Mouse (Mus musculus) liver, embryonic 15.5 days (tissue): ENCODE measurements at regions not wholly inside any gene's neighbourhood (a gene's known extent, or its start where the extent isn't known, plus 50 kb on each side); places are given as distances from the start of the nearest gene placed in this dataset.

Source experiments
- ATAC-seq: fragments of 200-750 bp; cut with Nextera tagmentation; 2 replicates; pipeline ENCODE4 v1.8.0; 2017; ENCODE audit warnings: moderate number of reproducible peaks, mild to moderate bottlenecking, moderate library complexity; ENCODE audit not compliant: insufficient read depth
- H3K27ac ChIP-seq: fragments of 300-500 bp; sonication (generic); replicated peaks from 2 replicates; pipeline ENCODE4 v1.5.1; 2015; ENCODE audit warnings: mild to moderate bottlenecking, inconsistent platforms
- H3K27me3 ChIP-seq: fragments of 300-500 bp; sonication (generic); 2 replicates; pipeline ENCODE4 v1.6.1; 2015; ENCODE audit warnings: mild to moderate bottlenecking, inconsistent platforms
- H3K36me3 ChIP-seq: fragments of 300-500 bp; sonication (generic); replicated peaks from 2 replicates; pipeline ENCODE4 v1.6.1; 2015; ENCODE audit warnings: moderate library complexity, mild to moderate bottlenecking, inconsistent platforms
- H3K4me1 ChIP-seq: fragments of 300-500 bp; sonication (generic); replicated peaks from 2 replicates; pipeline ENCODE4 v1.6.1; 2015; ENCODE audit warnings: inconsistent platforms
- H3K4me2 ChIP-seq: fragments of 300-500 bp; sonication (generic); 2 replicates; pipeline ENCODE4 v1.6.1; 2015; ENCODE audit warnings: moderate library complexity, mild to moderate bottlenecking, inconsistent platforms
- H3K4me3 ChIP-seq: fragments of 300-500 bp; sonication (generic); replicated peaks from 2 replicates; pipeline ENCODE4 v1.5.1; 2015; ENCODE audit warnings: mild to moderate bottlenecking, inconsistent platforms
- H3K9ac ChIP-seq: fragments of 300-500 bp; sonication (generic); 2 replicates; pipeline ENCODE4 v1.6.1; 2015; ENCODE audit warnings: moderate library complexity, mild to moderate bottlenecking, inconsistent platforms
- H3K9me3 ChIP-seq: fragments of 300-500 bp; sonication (generic); replicated peaks from 2 replicates; pipeline ENCODE4 v1.6.1; 2016; ENCODE audit warnings: inconsistent platforms
- WGBS: fragments of 180-500 bp; shearing (Covaris S2); methylation state at CpG from one replicate; pipeline ENCODE4 v1.1.7; 2015; ENCODE audit warnings: mixed read lengths; ENCODE audit not compliant: insufficient replicate concordance; 5-methylcytosine and 5-hydroxymethylcytosine counted together

DNA sequence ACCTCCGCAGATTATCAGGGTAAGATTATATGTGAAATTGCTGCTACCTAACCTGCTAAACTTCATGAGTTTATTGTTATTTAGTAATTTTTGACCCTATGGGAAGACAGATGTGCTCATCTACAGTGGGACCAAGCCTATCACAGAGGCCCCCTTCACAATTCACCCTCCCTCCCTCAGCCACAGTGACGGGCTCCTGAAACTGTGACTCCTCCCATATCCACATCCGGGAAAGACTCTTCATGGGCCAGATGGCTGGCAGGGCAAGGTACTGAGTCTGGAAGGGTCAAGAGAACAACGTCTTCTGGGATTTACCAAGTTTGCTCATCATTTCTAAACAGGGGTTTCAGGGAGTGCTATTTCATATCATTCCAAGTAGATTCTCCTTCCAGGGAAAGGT lies 84.1 kb upstream of the Irs2 start:
- WGBS: 11% methylated on average over 4 of the region's 4 CpGs
- H3K4me3 ChIP-seq: no peak overlapping the region
- peak; percentile 45; the same call in 1 of the 2 replicates for ATAC-seq
- H3K27me3 ChIP-seq: peaks cover 21% of the 10 kb centered on the region
- no peak overlapping the region for H3K27ac ChIP-seq
- H3K4me1 ChIP-seq: peaks cover 20% of the 10 kb centered on the region
- no peaks in the 10 kb centered on the region for H3K36me3 ChIP-seq
- H3K4me2 ChIP-seq: no peak overlapping the region
- no peaks in the 10 kb centered on the region for H3K9me3 ChIP-seq
- H3K9ac ChIP-seq: no peak overlapping the region

DNA sequence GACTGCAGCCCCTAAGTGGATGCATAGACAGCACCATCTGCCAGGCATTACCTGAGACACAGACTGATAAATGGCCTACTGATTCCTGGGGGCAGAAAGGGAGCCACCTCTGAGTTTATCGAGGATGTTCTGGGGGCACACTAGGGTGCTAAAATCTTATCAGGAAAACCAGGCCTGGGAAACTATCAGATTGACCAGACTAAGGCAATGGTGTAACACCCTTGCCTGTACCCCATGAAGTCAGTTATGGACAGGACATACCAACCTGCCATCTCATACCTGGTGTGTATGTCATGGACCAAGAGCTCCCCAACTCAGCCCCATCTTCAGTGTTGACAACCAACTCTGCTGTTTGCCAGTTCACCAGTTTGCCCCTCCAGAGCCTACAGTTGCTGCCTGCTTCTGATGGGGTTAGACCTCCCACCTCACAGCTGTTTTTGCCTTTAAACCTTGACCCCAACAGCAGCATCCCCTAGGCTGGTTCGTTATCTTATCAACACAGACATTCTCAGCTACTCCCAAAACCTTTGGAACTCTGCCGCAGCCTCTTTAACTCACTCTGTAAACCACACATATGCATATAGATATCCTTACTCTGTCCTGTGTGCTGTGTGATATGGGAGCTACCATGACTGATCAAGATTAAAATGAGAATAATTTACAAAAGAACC lies 83.6 kb upstream of the Irs2 start:
- H3K4me1 ChIP-seq: peaks cover 20% of the 10 kb centered on the region
- peak overlapping the region; percentile 19; the same call in 1 of the 2 replicates for H3K4me2 ChIP-seq
- peaks cover 21% of the 10 kb centered on the region for H3K27me3 ChIP-seq
- H3K4me3 ChIP-seq: no peak overlapping the region
- no peaks in the 10 kb centered on the region for H3K9me3 ChIP-seq
- H3K36me3 ChIP-seq: no peaks in the 10 kb centered on the region
- no peak overlapping the region for H3K9ac ChIP-seq
- no peak overlapping the region for H3K27ac ChIP-seq
- peak; percentile 79 for ATAC-seq
- 4% methylated on average over 3 of the region's 3 CpGs for WGBS

DNA sequence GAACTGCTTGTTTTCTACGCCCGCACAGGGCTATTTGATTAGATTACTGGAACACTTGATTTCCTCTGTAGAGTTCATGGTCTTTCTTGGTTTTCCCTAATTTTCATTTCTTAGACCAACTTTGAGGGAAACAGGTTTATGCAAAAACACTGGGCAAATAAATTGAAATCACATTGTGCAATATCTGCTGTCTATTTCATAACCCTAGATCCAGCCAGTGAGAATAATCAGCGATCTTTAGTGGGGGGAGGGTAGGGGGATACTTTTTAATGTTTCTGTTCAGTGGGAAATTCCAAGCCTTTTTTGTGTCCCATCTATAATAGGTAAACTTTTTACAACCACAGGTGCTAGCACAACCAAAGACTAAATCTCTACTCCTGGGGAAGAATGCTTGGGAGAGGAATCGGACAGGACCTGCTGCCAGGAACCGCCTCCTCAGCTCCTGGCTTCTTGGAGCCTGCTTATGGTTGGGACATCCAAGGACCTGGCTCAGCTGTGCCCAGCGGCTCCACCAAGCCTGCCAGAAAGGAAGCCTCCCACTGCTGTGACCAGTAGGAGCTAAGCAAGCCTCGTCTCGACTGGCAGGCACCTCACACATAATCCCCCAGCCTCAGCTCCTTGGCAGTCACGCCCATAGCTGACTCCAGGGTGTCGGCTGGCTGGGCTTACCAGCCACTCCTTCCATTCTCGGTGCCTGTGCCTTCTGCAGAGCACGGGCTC lies 80.8 kb upstream of the Irs2 start:
- H3K9ac ChIP-seq: no peak overlapping the region
- H3K4me1 ChIP-seq: peaks cover 35% of the 10 kb centered on the region
- no peak for ATAC-seq
- H3K27me3 ChIP-seq: peaks cover 11% of the 10 kb centered on the region
- no peaks in the 10 kb centered on the region for H3K36me3 ChIP-seq
- H3K4me2 ChIP-seq: no peak overlapping the region
- H3K9me3 ChIP-seq: no peaks in the 10 kb centered on the region
- no peak overlapping the region for H3K4me3 ChIP-seq
- WGBS: 47% methylated on average over 12 of the region's 12 CpGs
- no peak overlapping the region for H3K27ac ChIP-seq

DNA sequence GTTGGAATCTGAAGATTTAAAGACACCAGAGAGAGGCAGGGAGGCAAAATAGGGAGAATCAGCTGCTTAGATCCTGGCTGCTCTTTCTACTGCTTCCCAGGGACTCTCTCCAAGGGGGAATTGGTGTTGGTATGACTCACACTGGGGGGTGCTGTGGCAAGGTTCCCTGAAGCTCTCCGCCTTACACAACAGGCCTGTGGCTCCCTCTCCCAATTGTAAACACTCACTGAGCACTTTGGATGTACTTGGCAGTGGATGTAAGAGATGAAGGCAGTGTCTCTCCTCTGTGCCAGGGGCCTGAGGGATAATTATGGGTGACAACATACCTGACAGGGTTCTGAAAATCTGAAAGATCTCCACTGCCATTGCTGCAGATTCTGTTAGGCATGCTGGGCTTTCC lies 77.0 kb upstream of the Irs2 start:
- Histone ChIP-seq H3K4me3 (no peak overlapping the region), H3K9me3 (no peaks in the 10 kb centered on the region), H3K4me1 (peaks cover 23% of the 10 kb centered on the region), H3K36me3 (no peaks in the 10 kb centered on the region), H3K27ac (no peak overlapping the region), H3K9ac (no peak overlapping the region), H3K27me3 (peaks cover 11% of the 10 kb centered on the region), H3K4me2 (no peak overlapping the region)
- ATAC-seq: no peak
- WGBS: 62% methylated on average over 1 of the region's 1 CpGs

DNA sequence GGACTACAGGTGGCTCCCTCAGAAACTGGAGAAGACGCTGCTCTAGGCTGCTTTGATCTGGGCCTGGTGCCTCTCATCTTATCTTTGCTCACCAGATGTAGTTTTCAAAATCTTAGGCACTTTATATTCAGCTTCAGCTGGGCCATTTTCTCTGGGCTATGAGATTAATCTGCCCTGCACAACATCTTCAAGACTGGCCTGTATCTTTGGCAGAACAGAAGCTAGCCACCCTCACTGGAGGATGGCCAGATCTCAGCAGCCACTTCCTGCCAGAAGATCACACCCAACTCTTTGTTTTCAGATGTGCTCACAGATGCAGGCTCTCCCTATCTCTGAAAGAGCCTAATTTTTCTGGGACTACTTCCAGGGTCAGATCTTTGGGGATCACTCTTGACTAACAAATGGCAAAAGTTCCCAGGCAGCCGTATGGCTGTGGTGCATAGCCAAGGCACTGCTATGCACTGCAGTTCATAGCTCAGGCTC lies 75.8 kb upstream of the Irs2 start:
- 25% methylated on average over 2 of the region's 2 CpGs for WGBS
- H3K4me3 ChIP-seq: no peak overlapping the region
- ATAC-seq: peak; percentile 76
- H3K9me3 ChIP-seq: no peaks in the 10 kb centered on the region
- peaks cover 23% of the 10 kb centered on the region for H3K4me1 ChIP-seq
- no peak overlapping the region for H3K4me2 ChIP-seq
- no peak overlapping the region for H3K9ac ChIP-seq
- no peaks in the 10 kb centered on the region for H3K36me3 ChIP-seq
- peaks cover 4% of the 10 kb centered on the region; the same call in 1 of the 2 replicates for H3K27me3 ChIP-seq
- no peak overlapping the region for H3K27ac ChIP-seq

GRCm38 (mm10) chr8:11080813-11081212 lies 72.6 kb upstream of the Irs2 start:
- 34% methylated on average over 2 of the region's 2 CpGs for WGBS
- ATAC-seq: peak; percentile 40; the same call in 1 of the 2 replicates

DNA sequence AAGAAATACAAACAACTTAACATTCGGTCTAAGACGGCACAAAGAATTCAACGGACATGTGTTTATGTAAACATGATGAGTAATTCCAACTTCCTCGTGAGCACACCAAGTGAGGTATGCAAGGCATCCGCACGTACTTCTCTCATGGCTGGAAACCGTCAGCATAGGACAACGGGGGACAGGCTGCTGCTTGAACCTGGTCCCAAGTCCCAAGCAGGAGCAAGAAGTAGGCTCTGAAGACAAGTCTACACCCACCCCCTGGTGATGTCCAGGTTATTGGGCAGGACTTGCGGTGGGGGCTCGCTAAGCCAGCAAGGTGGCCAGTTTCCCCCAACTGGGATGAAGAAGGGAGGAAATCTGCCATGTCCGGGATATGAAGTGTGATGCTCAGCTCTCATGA lies 71.5 kb upstream of the Irs2 start:
- Histone ChIP-seq H3K4me2 (no peak overlapping the region), H3K9ac (no peak overlapping the region), H3K27ac (no peak overlapping the region), H3K36me3 (no peaks in the 10 kb centered on the region), H3K9me3 (no peaks in the 10 kb centered on the region), H3K4me1 (peaks cover 14% of the 10 kb centered on the region), H3K4me3 (no peak overlapping the region), H3K27me3 (no peaks in the 10 kb centered on the region; the same call in 1 of the 2 replicates)
- WGBS: 68% methylated on average over 11 of the region's 11 CpGs
- no peak for ATAC-seq

More at GRCm38 (mm10) chr8:11080813-11081212, 72.6 kb upstream of the Irs2 start:
- Histone ChIP-seq H3K4me1 (peaks cover 20% of the 10 kb centered on the region), H3K4me3 (no peak overlapping the region), H3K27me3 (no peaks in the 10 kb centered on the region; the same call in 1 of the 2 replicates), H3K9ac (no peak overlapping the region), H3K27ac (no peak overlapping the region), H3K36me3 (no peaks in the 10 kb centered on the region), H3K4me2 (no peak overlapping the region), H3K9me3 (no peaks in the 10 kb centered on the region)

DNA sequence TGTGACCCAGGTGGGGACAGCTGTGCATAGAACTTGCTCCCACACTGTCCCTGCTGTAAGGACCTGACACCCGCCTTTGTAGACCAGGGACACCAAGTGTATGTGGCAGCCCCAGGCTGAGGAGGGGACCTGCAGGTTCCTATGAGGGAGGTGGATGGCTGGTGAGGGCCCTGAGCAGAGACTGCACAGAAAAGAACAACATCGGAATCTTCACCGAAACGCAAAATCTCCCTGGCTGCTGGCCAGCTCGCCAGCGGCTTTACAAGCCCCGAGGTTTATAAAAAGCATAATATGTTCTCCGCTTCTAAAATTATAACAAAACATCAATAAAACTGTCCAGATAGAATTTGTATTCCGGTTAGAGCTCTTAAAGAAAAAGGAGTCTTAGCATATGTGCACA lies 68.9 kb upstream of the Irs2 start:
- Histone ChIP-seq H3K27me3 (no peaks in the 10 kb centered on the region; the same call in 1 of the 2 replicates), H3K9ac (no peak overlapping the region), H3K4me2 (no peak overlapping the region), H3K27ac (no peak overlapping the region), H3K4me1 (no peaks in the 10 kb centered on the region), H3K36me3 (no peaks in the 10 kb centered on the region), H3K9me3 (no peaks in the 10 kb centered on the region), H3K4me3 (no peak overlapping the region)
- 77% methylated on average over 9 of the region's 9 CpGs for WGBS
- ATAC-seq: no peak

DNA sequence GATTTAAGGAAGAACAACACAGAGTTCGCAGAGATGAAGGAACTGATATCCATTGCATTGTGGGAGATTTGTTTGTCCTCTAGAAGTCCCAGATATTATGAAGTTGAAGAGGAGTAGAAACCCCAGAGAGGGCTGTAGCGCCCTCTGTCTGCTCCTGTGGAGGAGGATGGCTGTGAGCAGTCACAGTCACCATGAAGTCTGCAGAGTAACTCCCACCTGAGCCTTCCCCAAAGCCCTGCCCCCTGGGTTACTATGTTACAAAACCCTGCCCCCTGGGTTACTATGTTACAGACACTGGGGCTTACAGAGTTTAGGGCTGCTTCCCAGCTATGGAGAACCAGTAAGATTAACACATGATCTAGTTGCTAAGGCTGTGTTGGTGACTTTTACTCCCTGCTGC lies 62.9 kb upstream of the Irs2 start:
- peak; percentile 62 for ATAC-seq
- Histone ChIP-seq H3K27ac (no peak overlapping the region), H3K36me3 (no peaks in the 10 kb centered on the region), H3K4me1 (no peaks in the 10 kb centered on the region), H3K27me3 (no peaks in the 10 kb centered on the region), H3K9ac (no peak overlapping the region), H3K9me3 (no peaks in the 10 kb centered on the region), H3K4me2 (no peak overlapping the region), H3K4me3 (no peak overlapping the region)
- 37% methylated on average over 2 of the region's 2 CpGs for WGBS

DNA sequence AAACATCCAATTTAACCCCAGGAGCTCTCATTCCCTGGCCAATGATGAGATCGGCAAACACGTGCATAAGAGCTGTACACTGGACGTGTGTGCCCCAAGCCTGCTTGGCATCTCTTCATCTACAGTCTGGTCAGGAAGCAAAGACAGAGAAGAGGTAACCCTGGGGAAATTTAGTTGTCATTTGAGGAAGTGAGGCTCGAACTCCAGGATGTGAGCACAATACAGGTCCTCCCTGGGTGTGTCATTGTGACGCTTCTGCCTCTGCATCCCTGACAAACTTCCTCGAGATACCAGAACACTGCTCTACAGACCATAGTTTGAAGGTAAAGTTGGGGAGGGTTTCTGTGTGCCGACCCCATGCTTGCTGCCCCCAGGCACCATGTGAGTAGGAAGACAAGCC lies 59.2 kb upstream of the Irs2 start:
- no peaks in the 10 kb centered on the region for H3K9me3 ChIP-seq
- whole genome bisulfite sequencing: 40% methylated on average over 7 of the region's 7 CpGs
- H3K36me3 ChIP-seq: no peaks in the 10 kb centered on the region
- no peak for ATAC-seq
- H3K4me2 ChIP-seq: no peak overlapping the region
- H3K9ac ChIP-seq: no peak overlapping the region
- no peak overlapping the region for H3K4me3 ChIP-seq
- 0 out of 2 replicates have a peak, but pooled peaks cover 2% of the 10 kb centered on the region for H3K4me1 ChIP-seq
- H3K27me3 ChIP-seq: no peaks in the 10 kb centered on the region
- no peak overlapping the region for H3K27ac ChIP-seq

DNA sequence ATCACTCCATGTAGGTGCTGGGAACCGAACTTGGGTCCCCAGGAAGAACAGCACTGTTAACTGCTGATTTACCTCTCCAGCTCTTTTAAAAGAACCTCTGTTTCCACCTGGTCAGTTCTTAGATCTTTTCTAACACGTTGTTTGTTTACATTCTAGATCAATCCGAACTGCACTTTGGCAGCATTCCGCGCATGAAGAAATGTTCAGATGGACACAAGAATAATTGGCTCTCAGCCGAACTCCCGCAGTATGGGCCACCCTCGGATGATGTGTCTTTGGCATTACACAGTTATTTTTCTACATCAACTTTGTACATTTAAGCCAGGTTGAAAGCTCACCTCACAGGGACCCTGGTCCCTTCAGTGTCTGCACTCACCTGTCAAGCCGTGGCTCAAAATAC lies 57.7 kb upstream of the Irs2 start:
- Histone ChIP-seq H3K4me1 (peaks cover 2% of the 10 kb centered on the region; the same call in 1 of the 2 replicates), H3K27ac (no peak overlapping the region), H3K36me3 (no peaks in the 10 kb centered on the region), H3K27me3 (no peaks in the 10 kb centered on the region), H3K9ac (no peak overlapping the region), H3K4me2 (no peak overlapping the region), H3K4me3 (no peak overlapping the region), H3K9me3 (no peaks in the 10 kb centered on the region)
- 69% methylated on average over 9 of the region's 9 CpGs for WGBS
- ATAC-seq: no peak
